Mouse (Mus musculus): ENCODE measurements around the gene Vmn1r176. TPM values are rescaled to one million over a fixed set of nuclear protein-coding genes. Genes with fewer than 3 reads are reported as not detected.

Gene Vmn1r176
- not detected for polyA plus RNA-seq (2014; fragmentation: Illumina TruSeq; extraction: RNeasy Lipid Tissue Mini Kit (QIAGEN cat#74804); ENCODE audit: low replicate concordance)

DNA sequence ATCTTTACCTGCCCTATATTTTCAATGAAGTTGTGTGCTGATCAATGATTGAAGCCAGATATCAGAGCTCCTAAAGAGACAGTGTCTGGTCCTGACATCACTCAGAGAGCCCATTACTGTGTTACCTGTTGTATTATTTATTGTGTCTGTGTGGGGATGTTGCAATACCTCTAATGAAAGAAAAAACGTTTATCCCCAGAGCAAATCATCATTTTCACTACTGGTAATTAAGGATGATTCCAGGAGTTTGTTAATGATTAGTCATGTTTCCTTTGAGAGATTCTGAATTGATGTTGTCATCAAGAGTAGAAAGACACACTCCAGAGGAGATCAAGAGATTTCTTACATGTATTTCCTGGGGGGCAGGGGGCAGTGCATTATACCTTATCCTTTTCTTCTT lies at the start of gene Vmn1r176:
TSS of gene Vmn1r176 (minus strand) at position 101 of the 400 bp plus-strand sequence.

DNA sequence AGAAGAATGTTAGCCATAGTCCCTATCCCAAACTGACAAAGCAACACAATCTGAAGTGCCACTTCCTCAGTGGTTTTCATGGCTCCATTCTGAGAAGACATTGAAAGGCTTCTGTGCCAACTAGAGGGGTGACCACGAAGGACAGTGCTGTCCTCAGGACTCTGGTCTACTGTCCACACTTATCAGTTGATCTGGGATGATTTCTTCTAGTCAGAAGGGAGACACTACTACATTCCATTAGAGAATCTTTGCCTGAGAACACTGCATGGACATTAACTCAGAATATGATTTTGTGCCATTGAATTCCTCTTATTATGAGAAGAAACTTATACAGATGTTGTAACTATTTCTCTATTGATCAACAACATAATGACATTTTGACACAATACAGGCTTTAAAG lies 29.2 kb upstream of the Vmn1r176 start, which contains the start of gene Vmn1r177:
TSS of gene Vmn1r177 (minus strand) at position 101 of the 400 bp plus-strand sequence.

DNA sequence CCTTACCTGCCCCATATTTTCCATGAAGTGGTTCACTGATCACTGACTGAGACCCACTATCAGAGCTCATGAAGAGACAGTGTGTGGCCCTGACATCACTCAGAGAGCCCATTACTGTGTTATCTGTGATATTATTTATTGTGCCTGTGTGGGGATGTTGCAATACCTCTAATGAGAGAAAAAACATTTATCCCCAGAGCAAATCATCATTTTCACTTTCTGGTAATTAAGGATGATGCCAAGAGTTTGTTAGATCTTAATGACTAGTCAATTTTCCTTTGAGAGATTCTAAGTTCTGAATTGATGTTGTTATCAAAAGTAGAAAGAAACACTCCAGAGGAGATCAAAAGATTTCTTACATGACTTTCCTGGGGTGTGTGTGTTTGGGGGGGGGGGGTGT lies 26.6 kb downstream of the Vmn1r176 start, which contains the start of gene Vmn1r175:
TSS of gene Vmn1r175 (minus strand) at position 101 of the 400 bp plus-strand sequence.

Other genes with a start within 250 kb of the Vmn1r176 start
- gene Vmn1r170, start 231.2 kb downstream of the Vmn1r176 start, polyA plus RNA-seq (2014; fragmentation: Illumina TruSeq; extraction: RNeasy Lipid Tissue Mini Kit (QIAGEN cat#74804); ENCODE audit: low replicate concordance), result not detected
- gene Vmn1r171, start 206.7 kb downstream of the Vmn1r176 start, polyA plus RNA-seq (2014; fragmentation: Illumina TruSeq; extraction: RNeasy Lipid Tissue Mini Kit (QIAGEN cat#74804); ENCODE audit: low replicate concordance), result not detected
- not detected for gene Vmn1r172, start 179.1 kb downstream of the Vmn1r176 start, polyA plus RNA-seq (2014; fragmentation: Illumina TruSeq; extraction: RNeasy Lipid Tissue Mini Kit (QIAGEN cat#74804); ENCODE audit: low replicate concordance)
- not detected for gene Vmn1r173, start 136.7 kb downstream of the Vmn1r176 start, polyA plus RNA-seq (2014; fragmentation: Illumina TruSeq; extraction: RNeasy Lipid Tissue Mini Kit (QIAGEN cat#74804); ENCODE audit: low replicate concordance)
- gene Vmn1r174, start 85.1 kb downstream of the Vmn1r176 start, polyA plus RNA-seq (2014; fragmentation: Illumina TruSeq; extraction: RNeasy Lipid Tissue Mini Kit (QIAGEN cat#74804); ENCODE audit: low replicate concordance), result not detected
- not detected for gene Vmn1r175, start 26.7 kb downstream of the Vmn1r176 start, polyA plus RNA-seq (2014; fragmentation: Illumina TruSeq; extraction: RNeasy Lipid Tissue Mini Kit (QIAGEN cat#74804); ENCODE audit: low replicate concordance)
- not detected for gene Vmn1r177, start 29.1 kb upstream of the Vmn1r176 start, polyA plus RNA-seq (2014; fragmentation: Illumina TruSeq; extraction: RNeasy Lipid Tissue Mini Kit (QIAGEN cat#74804); ENCODE audit: low replicate concordance)
- not detected for gene Vmn1r178, start 54.6 kb upstream of the Vmn1r176 start, polyA plus RNA-seq (2014; fragmentation: Illumina TruSeq; extraction: RNeasy Lipid Tissue Mini Kit (QIAGEN cat#74804); ENCODE audit: low replicate concordance)
- gene Vmn1r179, start 89.6 kb upstream of the Vmn1r176 start, polyA plus RNA-seq (2014; fragmentation: Illumina TruSeq; extraction: RNeasy Lipid Tissue Mini Kit (QIAGEN cat#74804); ENCODE audit: low replicate concordance), result not detected
- not detected for gene Vmn1r180, start 113.3 kb upstream of the Vmn1r176 start, polyA plus RNA-seq (2014; fragmentation: Illumina TruSeq; extraction: RNeasy Lipid Tissue Mini Kit (QIAGEN cat#74804); ENCODE audit: low replicate concordance)
- gene Vmn1r181, start 137.2 kb upstream of the Vmn1r176 start, polyA plus RNA-seq (2014; fragmentation: Illumina TruSeq; extraction: RNeasy Lipid Tissue Mini Kit (QIAGEN cat#74804); ENCODE audit: low replicate concordance), result not detected
- not detected for gene V1rd19, start 164.3 kb upstream of the Vmn1r176 start, polyA plus RNA-seq (2014; fragmentation: Illumina TruSeq; extraction: RNeasy Lipid Tissue Mini Kit (QIAGEN cat#74804); ENCODE audit: low replicate concordance)
- not detected for gene Vmn1r183, start 215.9 kb upstream of the Vmn1r176 start, polyA plus RNA-seq (2014; fragmentation: Illumina TruSeq; extraction: RNeasy Lipid Tissue Mini Kit (QIAGEN cat#74804); ENCODE audit: low replicate concordance)
- 7.6 TPM for gene Zfp180, start 244.6 kb upstream of the Vmn1r176 start, polyA plus RNA-seq (2014; fragmentation: Illumina TruSeq; extraction: RNeasy Lipid Tissue Mini Kit (QIAGEN cat#74804); ENCODE audit: low replicate concordance)